Mouse (Mus musculus) midbrain, postnatal 0 days (tissue): ENCODE measurements around the gene Arhgap6. TPM values are rescaled to one million over a fixed set of nuclear protein-coding genes. Genes with fewer than 3 reads are reported as not detected.
"Not testable (repeated sequence)": the region's sequence is repeated elsewhere in the genome, so short reads cannot be mapped to it uniquely, and the experiment has no call there.

Source experiments
- ATAC-seq: fragments of 200-750 bp; cut with Nextera tagmentation; 2 replicates; pipeline ENCODE4 v1.8.0; 2017; ENCODE audit warnings: moderate number of reproducible peaks, mild to moderate bottlenecking, moderate TSS enrichment, moderate library complexity; ENCODE audit not compliant: low FRiP score
- DNase-seq: peaks from one replicate; pipeline ENCODE4 v3.0.0-alpha.2; 2015; ENCODE audit warnings: low spot score
- H3K27ac ChIP-seq: fragments of 300-500 bp; sonication (generic); 2 replicates; pipeline ENCODE4 v1.5.1; 2014; ENCODE audit warnings: low read depth, mild to moderate bottlenecking, low read length, mixed read lengths
- H3K27me3 ChIP-seq: fragments of 300-500 bp; sonication (generic); 2 replicates; pipeline ENCODE4 v1.6.1; 2014; ENCODE audit warnings: low read length, control low read depth, mixed read lengths; ENCODE audit not compliant: insufficient read depth
- H3K36me3 ChIP-seq: fragments of 300-500 bp; sonication (generic); 2 replicates; pipeline ENCODE4 v1.6.1; 2014; ENCODE audit warnings: low read length, control low read depth, mixed read lengths; ENCODE audit not compliant: insufficient read depth
- H3K4me1 ChIP-seq: fragments of 300-500 bp; sonication (generic); 2 replicates; pipeline ENCODE4 v1.6.1; 2014; ENCODE audit warnings: mild to moderate bottlenecking, control low read depth, antibody characterized with exemption, low read length, mixed read lengths; ENCODE audit not compliant: insufficient read depth
- H3K4me2 ChIP-seq: fragments of 300-500 bp; sonication (generic); 2 replicates; pipeline ENCODE4 v1.6.1; 2014; ENCODE audit warnings: low read depth, mild to moderate bottlenecking, low read length, mixed read lengths; ENCODE audit not compliant: poor library complexity, severe bottlenecking
- H3K4me3 ChIP-seq: fragments of 300-500 bp; sonication (generic); 2 replicates; pipeline ENCODE4 v1.5.1; 2014; ENCODE audit warnings: low read depth, mild to moderate bottlenecking, low read length, moderate library complexity
- H3K9ac ChIP-seq: fragments of 300-500 bp; sonication (generic); replicated peaks from 2 replicates; pipeline ENCODE4 v1.6.1; 2014; ENCODE audit warnings: mild to moderate bottlenecking, low read length, moderate library complexity, mixed read lengths; ENCODE audit not compliant: poor library complexity, severe bottlenecking
- H3K9me3 ChIP-seq: fragments of 300-500 bp; sonication (generic); 2 replicates; pipeline ENCODE4 v1.6.1; 2016; ENCODE audit warnings: low read length, control low read depth
- CTCF ChIP-seq: IDR thresholded peaks from 2 replicates; pipeline ENCODE4 v1.5.1; 2016; ENCODE audit warnings: antibody characterized with exemption, mild to moderate bottlenecking
- WGBS: fragments of 180-500 bp; shearing (Covaris S2); extraction: QIAGEN DNeasy Blood & Tissue Kit; methylation state at CpG from one replicate; pipeline ENCODE4 v1.1.7; 2014; 5-methylcytosine and 5-hydroxymethylcytosine counted together
- polyA plus RNA-seq: library from polyadenylated mRNA; unstranded; fragments of >200 nt; fragmentation: Nextera tagmentation; extraction: Ambion mirVana; gene quantifications from 2 replicates; pipeline ENCODE4 v1.2.1, GENCODE M21; 2015
- total RNA-seq: library from RNA; depleted of rRNA; stranded (reverse); fragments of >200 nt; gene quantifications from 2 replicates; pipeline ENCODE4 v1.2.3, GENCODE M21; 2014

The Arhgap6 gene
- total and polyA plus RNA-seq, 2 experiments from 2014 or later: 0.93 to 2.1 TPM

- Histone ChIP-seq H3K4me1 (no peaks in the 10 kb centered on the region), H3K4me2 (no peak overlapping the region), H3K9me3 (no peaks in the 10 kb centered on the region), H3K27me3 (no peaks in the 10 kb centered on the region), H3K27ac (no peak overlapping the region), H3K4me3 (no peak overlapping the region), H3K36me3 (no peaks in the 10 kb centered on the region), H3K9ac (no peak overlapping the region)
- 36% methylated on average over 3 of the region's 3 CpGs for WGBS
- TF ChIP-seq CTCF: peak; percentile 72
- no peak for ATAC-seq
- DNase-seq: peak; percentile 53
These were observed 509.0 kb downstream of the Arhgap6 start for GRCm38 (mm10) chrX:169303945-169304344.

GRCm38 (mm10) chrX:169308559-169308958 lies 513.7 kb downstream of the Arhgap6 start:
- H3K9ac ChIP-seq: no peak overlapping the region
- ATAC-seq (no peak), DNase-seq (no peak)
- no peak overlapping the region for H3K27ac ChIP-seq
- peaks cover 4% of the 10 kb centered on the region; the same call in 1 of the 2 replicates for H3K27me3 ChIP-seq
- no peak overlapping the region for H3K4me3 ChIP-seq
- no peaks in the 10 kb centered on the region for H3K36me3 ChIP-seq
- H3K4me2 ChIP-seq: no peak overlapping the region
- WGBS: 89% methylated on average over 3 of the region's 3 CpGs
- TF ChIP-seq CTCF: no peak
- H3K9me3 ChIP-seq: no peaks in the 10 kb centered on the region
- no peaks in the 10 kb centered on the region for H3K4me1 ChIP-seq

- H3K4me2 ChIP-seq: peak overlapping the region; percentile 53
- peak overlapping the region; percentile 55 for H3K4me3 ChIP-seq
- no peaks in the 10 kb centered on the region for H3K9me3 ChIP-seq
- DNase-seq (no peak), ATAC-seq (no peak)
- no peaks in the 10 kb centered on the region for H3K4me1 ChIP-seq
- WGBS: 52% methylated on average over 12 of the region's 12 CpGs
- H3K36me3 ChIP-seq: no peaks in the 10 kb centered on the region
- no peak for TF ChIP-seq CTCF
- no peaks in the 10 kb centered on the region for H3K27me3 ChIP-seq
- peak overlapping the region; percentile 60 for H3K9ac ChIP-seq
- no peak overlapping the region for H3K27ac ChIP-seq
These were observed 524.3 kb downstream of the Arhgap6 start for GRCm38 (mm10) chrX:169319066-169319760.

- Histone ChIP-seq H3K27ac (peak within 1 kb of the TSS; percentile 72), H3K4me2 (peak within 1 kb of the TSS; percentile 53), H3K27me3 (no peaks in the 10 kb centered on the region), H3K9me3 (no peaks in the 10 kb centered on the region), H3K36me3 (no peaks in the 10 kb centered on the region), H3K4me1 (no peaks in the 10 kb centered on the region), H3K4me3 (peak within 1 kb of the TSS; percentile 55), H3K9ac (peak within 1 kb of the TSS; percentile 60)
- no peak for TF ChIP-seq CTCF
- DNase-seq: peak; percentile 90
- WGBS: 17% methylated on average over 73 of the region's 97 CpGs
- ATAC-seq: peak; percentile 98
These were observed 525.2 kb downstream of the Arhgap6 start, which contains the start of gene Hccs for GRCm38 (mm10) chrX:169319945-169320667. Gene Hccs (minus strand): TSS chrX:169320372.

GRCm38 (mm10) chrX:169320668-169321005 lies 525.7 kb downstream of the Arhgap6 start:
- H3K4me1 ChIP-seq, H3K27me3 ChIP-seq, H3K9me3 ChIP-seq, DNase-seq, ATAC-seq, H3K36me3 ChIP-seq: not testable (repeated sequence)
- H3K27ac ChIP-seq: peak overlapping the region; percentile 57; the same call in 1 of the 2 replicates
- peak overlapping the region; percentile 55 for H3K4me3 ChIP-seq
- H3K4me2 ChIP-seq: peak overlapping the region; percentile 30
- H3K9ac ChIP-seq: peak overlapping the region; percentile 60; the same call in 1 of the 2 replicates
- 31% methylated on average over 15 of the region's 15 CpGs for WGBS
